Mouse (Mus musculus): ENCODE measurements around the gene Itk.

Gene Itk

DNA sequence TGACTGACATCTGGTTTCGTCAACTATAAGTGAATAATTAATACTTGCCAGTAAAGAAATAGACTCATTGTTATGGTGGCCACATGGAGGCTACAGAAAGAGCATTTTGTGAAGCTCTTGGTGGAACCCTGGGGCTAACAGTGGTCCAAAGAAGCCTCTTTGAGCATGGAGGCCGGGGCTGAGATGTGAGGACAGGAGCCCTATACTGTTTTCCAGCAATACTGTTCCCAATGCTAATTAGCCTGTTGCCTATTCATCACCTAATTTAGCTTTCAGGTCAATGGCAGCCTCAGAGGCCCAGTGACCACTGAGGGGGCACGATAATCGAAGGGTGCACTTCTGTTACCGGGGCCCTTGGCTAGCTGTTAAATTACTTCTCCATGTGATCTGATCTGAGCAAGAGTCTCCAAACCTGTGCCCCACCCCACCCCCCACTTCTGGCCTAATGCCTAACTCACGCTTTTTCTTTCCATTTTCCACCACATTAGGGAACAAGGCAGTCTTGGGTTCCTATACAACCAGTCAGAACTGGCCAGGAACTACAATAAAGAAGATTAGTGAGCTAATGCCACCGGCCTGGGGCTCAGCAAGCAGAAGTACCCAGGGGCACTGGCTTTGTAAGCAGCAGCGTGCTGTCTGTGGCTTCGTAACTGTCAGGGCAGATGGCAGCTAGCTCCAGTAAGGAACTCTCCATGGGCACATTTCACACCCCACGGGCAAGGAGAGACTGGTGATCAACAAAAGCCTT, 79.3 kb downstream of the Itk start:
- CTCF ChIA-PET, result interaction anchor here (0.7 to 1.0 kb wide), 2 partner anchors 11 to 20 kb away, joined by 4 to 7 read pairs; no protein-coding TSS in a partner anchor

DNA sequence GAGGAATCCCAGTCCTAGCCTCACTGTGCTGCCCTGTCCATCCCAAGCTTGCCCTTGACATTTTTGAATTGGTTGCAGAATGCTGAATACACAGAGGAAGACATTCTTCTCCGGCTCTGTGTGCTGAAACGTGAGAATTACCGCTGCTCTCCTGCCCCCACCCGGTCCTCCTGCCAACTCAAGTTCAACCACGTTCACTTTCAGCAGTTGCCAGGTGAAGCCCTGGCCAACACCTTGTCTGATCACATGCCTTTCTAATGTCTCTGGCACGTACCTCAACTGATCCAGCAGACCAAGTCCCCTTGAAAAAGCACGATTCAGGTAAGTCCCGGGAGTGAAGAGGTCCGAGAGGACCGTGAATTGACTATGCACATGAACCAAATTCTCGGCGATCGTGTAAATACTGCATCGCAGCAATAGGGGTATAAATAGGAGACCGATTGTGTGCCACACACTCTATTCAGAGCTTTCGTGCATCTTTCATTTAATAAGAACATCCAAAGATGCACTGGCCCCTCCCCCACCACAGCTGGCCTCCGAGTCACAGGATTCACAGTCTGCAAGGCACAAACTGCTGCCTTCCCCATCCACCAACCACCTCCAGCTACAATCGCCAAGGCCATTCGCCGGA, 80.1 kb downstream of the Itk start:
- CTCF ChIA-PET, result no interaction called here

DNA sequence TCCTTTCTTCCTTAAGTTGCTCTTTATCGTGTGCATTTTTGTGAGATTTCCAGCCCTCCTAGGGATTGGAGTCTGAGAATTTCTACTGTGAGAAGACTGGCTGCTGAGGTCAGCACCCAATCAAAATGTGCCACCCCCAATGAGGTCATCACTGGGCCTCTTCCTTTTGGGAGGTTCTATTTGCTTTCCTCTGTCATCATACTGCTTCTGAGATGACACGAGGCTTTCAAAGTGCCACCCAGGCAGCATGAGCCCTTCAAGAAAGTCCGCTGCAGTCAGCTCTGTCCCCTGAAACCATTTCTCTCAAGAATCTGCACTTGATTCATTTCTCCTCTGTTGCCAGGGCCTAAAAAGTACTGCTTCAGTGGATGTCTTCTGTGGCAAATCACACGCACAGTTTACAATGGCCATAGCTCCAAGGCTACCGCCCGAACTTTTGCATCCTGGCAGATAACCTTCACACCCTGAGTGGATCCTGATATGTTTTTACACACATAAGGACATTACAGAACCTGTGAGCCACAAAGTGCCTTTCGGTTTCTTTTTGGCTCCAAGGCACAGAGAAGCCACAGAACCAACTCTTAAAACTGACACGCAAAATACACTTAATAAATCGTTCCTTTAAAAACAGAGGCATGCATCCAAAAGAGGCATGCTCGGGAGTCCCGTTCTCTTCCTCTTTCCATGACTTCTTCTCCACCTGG, 80.9 kb downstream of the Itk start:
- CTCF ChIA-PET, result no interaction called here

DNA sequence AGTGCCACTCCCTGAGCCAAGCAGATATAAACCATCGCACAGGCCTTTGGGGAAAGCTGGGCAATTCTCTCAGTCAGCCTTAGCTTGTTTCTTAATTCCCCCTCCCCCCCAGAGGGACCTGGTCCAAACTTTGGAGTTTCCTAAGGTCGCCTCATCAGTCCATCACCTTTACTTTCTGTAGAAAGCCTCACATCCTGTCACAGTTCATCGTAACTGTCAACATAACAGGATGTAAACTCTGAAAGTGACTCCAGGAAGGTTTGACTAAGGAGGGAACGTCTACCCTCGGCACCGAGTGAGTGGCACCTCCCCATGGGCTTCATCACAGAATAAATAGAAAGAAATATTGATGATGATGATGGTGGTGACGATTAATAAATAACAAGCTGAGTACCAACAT, 81.5 kb downstream of the Itk start:
- CTCF ChIA-PET, result interaction anchor here (1.6 kb wide), 1 partner anchor 11 kb away, joined by 3 read pairs; no protein-coding TSS in a partner anchor

DNA sequence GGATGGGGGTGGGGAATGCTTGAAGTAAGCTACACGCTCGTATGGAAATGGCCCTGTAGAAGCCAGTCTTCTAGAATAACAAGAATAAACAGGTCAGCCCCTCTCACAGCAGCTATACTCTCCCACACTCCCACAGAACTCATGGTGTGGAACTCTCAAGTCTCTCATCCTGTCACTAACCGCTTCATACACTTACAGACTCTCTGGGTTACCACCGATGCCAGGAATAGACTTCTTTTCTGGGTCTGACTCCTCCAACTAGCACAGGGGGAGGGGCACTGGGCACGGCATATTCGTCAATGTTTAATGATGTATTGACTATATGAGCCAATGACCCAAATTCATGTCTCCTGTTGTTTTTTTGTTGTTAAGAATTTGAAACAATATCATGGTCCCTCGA, 82.5 kb downstream of the Itk start:
- CTCF ChIA-PET, result interaction anchor here (0.6 to 1.6 kb wide), 2 partner anchors 12 to 1360 kb away, joined by 3 to 5 read pairs; no protein-coding TSS in a partner anchor

DNA sequence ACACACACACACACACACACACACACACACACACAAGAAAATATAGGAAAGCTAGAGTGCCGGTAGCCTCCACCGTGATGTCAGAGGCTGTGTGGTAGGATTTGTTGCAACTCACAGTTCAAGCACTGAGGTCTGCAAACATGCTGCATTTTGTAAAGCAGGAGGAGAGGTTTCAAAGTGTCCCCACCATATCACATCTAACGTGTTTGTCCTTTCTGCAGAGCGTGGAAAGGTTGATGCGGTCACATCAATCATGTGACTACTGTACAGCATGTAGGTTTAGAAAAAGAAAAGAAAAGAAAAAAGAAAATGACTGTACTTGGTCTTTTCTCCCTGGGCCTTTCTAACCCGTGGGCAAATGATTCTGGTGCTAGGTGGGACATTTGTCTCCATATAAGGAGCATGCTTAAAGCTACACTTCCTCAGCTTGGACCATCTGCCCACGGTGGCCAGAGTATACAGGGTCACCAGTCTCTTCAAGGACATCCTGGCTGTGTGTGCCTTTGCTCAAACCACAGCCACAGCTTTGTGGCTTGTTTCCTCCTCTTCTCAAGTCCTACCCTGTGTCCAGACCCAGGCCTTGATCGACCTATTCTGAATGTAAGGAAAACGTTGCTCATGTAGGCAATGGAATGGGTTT, 83.3 kb downstream of the Itk start:
- CTCF ChIA-PET, result interaction anchor here (0.6 to 1.6 kb wide), 6 partner anchors 9 to 1360 kb away, joined by 3 to 5 read pairs (median 4); no protein-coding TSS in a partner anchor

DNA sequence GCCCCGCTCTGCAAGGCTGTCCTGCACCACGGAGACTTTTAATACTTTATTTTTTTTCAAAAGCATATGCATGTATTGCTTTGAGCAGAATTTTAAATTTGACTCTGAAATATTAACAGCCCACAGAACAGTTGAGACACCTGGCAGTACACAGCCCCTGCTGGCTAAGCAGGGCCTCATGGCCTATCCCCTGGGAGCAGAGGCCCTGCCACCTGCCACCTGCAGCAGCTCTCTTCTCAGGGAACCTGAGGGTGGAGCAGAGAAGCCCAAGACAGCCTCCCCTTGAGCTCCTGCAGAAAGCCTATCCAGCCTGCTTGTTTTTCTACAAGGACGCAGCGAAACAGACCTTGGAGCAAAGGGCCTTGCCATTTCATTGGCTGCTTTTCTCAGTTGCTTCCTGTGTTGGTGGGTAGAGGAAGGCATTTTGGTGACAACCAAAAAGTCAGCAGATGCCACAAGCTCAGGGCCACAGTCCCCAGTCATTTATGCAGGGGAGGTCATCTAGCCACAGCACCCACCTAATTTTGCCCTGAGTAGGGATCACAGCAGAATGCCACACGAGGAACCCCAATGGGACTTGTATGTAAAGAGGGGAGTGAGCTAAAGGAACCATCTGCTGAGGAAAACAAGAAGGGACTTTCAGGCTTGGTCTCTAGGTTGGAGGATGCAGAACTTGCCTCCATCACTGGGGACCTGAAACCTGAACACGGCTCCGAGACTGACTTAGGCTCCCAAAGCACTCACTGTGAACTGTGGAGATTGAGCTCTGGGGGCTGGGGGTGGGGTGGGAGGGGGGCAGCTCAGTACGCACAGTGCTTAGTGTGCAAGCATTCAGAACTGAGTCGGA, 84.2 kb downstream of the Itk start:
- CTCF ChIA-PET, result interaction anchor here (0.5 to 1.5 kb wide), 5 partner anchors 9 to 77 kb away, joined by 4 to 8 read pairs (median 5); no protein-coding TSS in a partner anchor

DNA sequence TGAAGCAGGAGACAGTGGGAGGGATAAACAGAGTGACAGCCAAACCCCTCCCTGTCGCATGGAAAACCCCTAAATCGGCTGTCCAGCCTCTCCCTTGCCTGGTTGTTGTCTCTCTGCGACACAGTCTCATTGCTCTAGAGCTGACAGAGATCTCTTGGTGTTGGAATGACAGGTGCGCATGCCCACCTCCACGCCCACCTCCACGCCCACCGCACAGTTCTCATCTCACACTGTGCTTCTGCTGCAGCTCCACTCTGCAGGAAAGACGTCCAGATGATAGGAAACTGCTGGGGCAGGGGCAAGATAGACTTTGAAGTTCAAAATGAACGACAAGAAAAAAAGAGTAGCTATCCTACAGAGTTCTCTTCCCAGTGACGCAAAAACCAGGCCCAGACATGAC, 85.2 kb downstream of the Itk start:
- CTCF ChIA-PET, result no interaction called here

DNA sequence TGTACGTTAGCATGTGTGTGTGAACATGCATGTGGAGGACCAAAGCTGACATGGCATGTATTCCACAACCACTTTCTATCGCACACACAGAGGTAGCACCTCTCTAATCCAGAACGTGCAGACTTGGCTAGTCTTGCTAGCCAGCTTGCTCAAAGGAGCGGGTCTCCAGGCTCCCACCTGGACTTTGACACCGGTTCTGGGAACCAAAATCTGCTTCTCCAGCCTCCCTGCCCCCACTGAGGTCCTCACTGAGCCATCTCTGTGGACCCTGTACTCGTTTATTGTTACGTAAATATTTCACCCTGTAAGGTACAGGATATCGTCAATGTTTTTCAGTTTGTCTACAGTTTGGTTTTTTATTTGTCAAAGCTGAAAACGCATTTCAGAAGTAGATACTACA, 86.8 kb downstream of the Itk start:
- CTCF ChIA-PET, result interaction anchor here (0.7 kb wide), 1 partner anchor 1761 kb away, joined by 11 read pairs; no protein-coding TSS in a partner anchor

DNA sequence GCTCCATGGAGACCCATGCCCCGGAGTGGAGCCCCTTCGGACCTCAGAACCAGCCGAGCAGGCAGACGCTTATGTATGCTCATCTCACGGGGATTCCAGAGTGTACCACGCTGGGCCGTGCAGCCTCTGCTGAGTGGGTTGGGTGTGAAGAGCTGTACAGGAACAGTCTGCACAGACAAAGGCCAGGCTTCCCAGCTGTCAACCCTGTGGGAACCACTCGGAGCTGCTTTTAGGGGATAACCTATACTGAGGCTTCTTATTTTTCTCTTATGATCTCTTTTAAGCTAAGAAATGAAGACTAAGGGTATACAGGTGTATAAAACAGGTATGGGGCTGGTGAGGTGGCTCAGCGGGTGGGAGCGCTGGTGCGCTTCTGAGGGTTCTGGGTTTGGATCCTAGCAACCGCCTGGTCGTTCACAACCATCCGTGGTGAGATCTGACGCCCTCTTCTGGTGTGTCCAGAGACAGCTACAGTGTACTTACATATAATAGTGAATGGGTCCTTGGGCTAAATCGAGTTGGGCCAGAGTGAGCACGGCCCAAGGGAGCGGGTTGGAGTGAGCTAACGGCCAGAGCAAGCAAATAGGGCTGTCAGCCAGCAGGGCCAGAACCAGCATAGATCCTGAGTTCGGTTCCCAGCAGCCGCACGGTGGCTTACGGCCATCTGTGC, 87.6 kb downstream of the Itk start:
- CTCF ChIA-PET, result interaction anchor here (0.7 kb wide), 1 partner anchor 12 kb away, joined by 3 read pairs; no protein-coding TSS in a partner anchor

DNA sequence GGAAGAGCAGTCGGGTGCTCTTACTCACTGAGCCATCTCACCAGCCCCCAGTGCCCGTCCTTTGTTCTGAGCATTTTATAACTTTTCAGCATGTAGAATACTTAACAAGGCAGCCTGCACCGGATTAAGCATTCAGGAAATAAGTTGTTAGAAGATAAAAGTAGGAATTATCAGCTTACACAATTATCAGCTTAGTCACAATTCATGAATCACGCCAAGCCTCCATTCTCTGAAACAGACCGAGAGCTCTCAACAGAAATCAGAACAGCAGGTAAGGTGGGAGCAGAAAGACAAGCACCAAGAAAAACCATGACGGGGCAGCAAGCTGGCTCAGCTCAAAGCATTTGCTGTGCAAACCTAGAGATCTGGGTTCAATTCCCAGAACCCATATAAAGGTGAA, 89.4 kb downstream of the Itk start:
- CTCF ChIA-PET, result interaction anchor here (0.7 kb wide), 1 partner anchor 25 kb away, joined by 3 read pairs; no protein-coding TSS in a partner anchor

DNA sequence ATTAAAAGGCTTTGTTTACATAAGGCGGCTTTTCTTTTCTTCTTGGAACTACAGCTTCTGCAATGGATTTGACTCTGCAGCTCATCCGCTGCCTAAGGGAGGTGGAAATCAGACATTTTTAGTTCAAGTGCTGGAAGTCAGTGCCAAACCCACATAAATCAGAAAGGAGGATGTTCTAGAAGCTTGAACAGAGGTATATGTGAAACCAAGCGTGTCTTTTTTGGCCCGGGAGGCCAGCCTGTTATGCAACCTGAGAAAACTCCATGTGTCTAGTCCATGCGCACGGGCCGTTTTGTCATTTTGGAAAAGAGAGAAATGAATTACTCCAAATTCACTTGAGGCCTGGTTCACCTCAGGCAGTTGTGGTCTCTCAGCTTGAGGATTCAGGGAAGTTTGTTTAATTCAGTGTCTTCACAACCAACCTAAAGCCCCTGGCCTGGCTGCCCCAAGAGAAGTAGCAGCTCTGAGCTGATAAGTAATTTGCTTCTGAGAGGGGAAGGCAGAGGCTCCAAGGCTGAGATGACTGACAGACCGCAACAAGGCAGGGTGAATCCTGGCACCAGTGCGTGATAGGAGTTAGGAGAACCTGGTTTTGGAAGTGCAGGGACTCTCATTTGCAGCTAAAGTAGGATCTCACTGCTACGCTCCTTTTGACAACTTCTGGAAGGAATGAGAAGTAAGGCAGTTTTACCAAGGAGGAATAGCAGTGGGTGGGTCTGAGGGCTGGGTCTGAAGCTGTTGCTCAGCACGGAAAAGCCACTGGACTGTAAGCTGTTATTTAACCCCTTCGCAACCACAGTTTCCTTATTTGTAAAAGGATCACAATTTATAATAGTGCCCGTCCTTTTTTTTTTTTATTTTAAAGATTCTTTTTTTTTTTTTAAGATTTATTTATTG, 90.2 kb downstream of the Itk start:
- CTCF ChIA-PET, result interaction anchor here (0.7 to 0.8 kb wide), 2 partner anchors 12 to 24 kb away, joined by 3 to 4 read pairs; no protein-coding TSS in a partner anchor

DNA sequence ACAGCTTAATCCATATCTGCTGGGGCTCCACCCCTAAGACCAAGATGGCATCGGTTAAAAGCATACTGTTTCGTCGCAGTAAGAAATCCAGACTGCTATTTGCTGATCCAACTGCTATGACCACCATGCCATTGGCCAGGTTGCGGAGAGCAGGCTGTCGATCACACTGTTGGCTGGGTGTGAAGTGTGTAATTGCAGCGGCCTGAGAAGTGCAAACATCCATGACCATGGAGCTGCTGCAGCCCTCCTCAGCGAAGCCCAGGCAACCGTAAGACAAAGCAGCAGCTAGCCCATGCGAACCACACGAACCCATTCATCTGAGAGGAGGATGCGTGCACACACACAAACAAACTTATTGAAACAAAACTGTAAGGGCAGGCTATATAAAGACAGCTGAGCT, 94.9 kb downstream of the Itk start:
- CTCF ChIA-PET, result no interaction called here

DNA sequence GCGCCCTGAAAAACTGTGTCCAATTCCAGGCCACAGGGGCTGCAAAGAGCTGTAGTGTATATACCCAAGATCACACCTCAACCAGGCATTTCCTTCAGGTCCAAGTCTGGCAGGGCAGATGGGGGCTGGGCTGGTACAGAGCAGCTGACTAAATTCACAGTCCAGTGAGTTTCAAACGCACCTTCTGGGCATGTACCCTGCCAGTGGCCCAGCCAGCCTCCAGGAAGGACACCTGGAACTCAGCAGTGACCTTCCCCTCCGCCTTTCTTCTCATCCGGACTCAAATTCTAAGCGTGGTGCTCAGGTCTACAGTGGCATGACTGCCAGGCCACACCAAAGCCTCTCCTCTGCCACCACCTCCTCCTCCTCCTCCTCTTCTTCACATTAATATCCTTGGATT, 95.8 kb downstream of the Itk start:
- CTCF ChIA-PET, result no interaction called here

DNA sequence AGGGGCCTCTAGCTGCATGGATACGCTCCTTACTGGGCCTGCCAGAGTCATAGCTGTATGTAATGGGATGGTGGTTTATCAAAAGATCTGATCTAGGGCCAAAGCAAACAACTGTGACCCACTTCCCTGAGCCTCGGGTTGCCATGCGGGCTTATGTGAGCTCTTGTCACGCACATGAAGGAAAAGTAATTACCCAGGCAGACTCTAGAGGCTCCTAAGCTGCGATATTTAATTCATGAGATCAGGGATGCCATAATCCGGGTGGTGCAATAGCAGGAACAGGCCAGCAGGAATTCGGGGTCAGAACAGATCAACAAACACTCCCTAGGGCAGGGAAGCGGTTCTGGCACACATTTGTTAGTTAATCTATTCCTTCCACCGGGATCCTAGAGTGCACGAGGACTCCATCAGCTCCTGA, 98.3 kb downstream of the Itk start:
- CTCF ChIA-PET, result interaction anchor here (0.7 kb wide), 1 partner anchor 23 kb away, joined by 3 read pairs; no protein-coding TSS in a partner anchor

DNA sequence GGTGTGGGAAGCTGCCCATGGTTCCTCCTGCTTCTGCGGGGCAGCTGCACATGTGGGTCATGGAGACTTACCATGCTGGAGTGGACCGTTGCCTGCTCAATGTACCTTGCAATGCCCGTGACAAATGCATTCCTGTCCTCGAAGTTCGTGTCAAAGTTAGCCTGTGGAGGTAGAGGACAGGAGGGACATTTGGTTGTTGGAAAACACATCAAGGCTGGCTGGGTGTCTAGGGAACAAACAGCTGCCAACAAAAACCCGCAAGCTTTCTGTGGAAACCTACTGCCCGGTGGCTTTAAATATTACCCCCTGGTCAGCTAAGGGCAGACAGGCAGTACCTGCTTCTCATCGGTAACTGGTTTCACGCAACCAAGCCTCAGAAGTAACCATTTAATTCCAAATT, 99.8 kb downstream of the Itk start:
- CTCF ChIA-PET, result interaction anchor here (1.1 kb wide), 1 partner anchor 21 kb away, joined by 7 read pairs; no protein-coding TSS in a partner anchor

DNA sequence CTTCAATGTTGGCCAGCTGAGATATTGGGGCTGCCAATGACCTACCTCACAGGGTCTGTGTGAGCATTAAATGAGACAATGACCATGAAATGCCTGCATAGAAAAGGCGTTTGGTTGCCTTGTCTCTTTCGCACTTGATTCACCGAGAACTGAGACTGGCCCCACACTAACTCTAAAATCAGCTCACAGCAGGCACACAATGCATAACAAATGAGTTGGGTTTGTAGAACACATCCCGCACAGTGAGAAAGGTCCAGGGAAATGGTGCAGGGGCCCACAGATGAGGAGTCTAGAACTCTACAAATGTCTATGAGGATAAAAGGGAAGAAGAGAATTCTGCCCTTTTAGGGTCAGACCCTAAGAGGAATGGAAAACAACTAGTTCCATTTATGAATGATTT, 100.3 kb downstream of the Itk start:
- CTCF ChIA-PET, result interaction anchor here (1.1 kb wide), 1 partner anchor 22 kb away, joined by 7 read pairs; no protein-coding TSS in a partner anchor

DNA sequence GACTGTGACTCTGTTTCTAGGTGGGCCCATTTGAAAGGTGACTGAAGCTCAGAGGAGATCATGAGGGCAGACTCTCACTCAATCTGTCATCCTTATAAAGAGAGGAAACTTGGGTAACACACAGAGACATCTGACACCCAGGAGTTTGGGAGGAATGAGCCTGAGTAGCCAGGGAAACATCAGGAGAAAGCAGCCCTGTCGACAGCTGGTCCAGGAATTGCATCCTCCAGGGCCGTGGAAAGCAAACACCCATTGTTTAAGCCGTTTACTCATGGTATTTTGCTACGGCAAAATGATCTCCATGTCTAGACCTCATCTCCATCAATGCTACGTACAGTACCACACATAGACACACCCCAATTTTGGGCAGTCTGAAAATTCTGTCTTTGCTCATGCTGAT, 101.2 kb downstream of the Itk start:
- CTCF ChIA-PET, result interaction anchor here (1.2 kb wide), 1 partner anchor 50 kb away, joined by 4 read pairs; no protein-coding TSS in a partner anchor

DNA sequence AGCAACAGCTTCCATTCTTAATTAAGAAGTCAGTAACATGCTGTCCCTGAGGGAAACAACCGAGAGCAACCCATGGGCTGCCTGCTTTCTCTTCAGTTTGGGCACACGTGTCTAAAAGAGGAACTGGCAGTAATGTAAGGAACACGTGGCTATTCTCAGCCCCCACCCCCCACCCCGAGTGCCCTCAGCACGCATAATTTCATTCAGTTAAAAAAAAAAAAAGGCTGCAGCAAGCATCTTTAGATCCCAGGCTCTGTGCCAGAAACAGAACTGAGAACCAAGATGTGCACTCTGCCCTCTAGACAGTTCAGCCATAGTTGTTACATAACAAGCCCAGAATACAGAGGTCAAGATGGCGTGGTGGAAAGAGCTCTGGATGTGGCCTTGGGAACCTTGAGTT, 102.5 kb downstream of the Itk start:
- CTCF ChIA-PET, result interaction anchor here (1.2 kb wide), 1 partner anchor 49 kb away, joined by 4 read pairs; no protein-coding TSS in a partner anchor

Measured in spleen, embryonic (tissue).